Mouse (Mus musculus): ENCODE measurements around the gene Tpra1. TPM values are rescaled to one million over a fixed set of nuclear protein-coding genes. Genes with fewer than 3 reads are reported as not detected.

Gene Tpra1
- total RNA-seq, 4 experiments from 2014 or later: 22.8 to 25.8 (median 24.8) TPM

- DNase-seq (ENCODE audit: low spot score in 2 of 2): no peak
Observed at GRCm38 (mm10) chr6:88946442-88946841, 44.4 kb downstream of the Tpra1 start.

GRCm38 (mm10) chr6:88947771-88948170 is 45.7 kb downstream of the Tpra1 start:
- no peak for DNase-seq (ENCODE audit: low spot score in 2 of 2)

- DNase-seq (ENCODE audit: low spot score in 2 of 2): no peak
Observed at GRCm38 (mm10) chr6:88956725-88957124, 54.7 kb downstream of the Tpra1 start.

- DNase-seq (ENCODE audit: low spot score in 2 of 2): no peak
Observed at GRCm38 (mm10) chr6:88957313-88957712, 55.3 kb downstream of the Tpra1 start.

- DNase-seq (ENCODE audit: low spot score in 2 of 2): no peak
Observed at GRCm38 (mm10) chr6:88957801-88958211, 55.8 kb downstream of the Tpra1 start.

GRCm38 (mm10) chr6:88958305-88958704 is 56.3 kb downstream of the Tpra1 start:
- DNase-seq (ENCODE audit: low spot score in 2 of 2): no peak

- DNase-seq (ENCODE audit: low spot score in 2 of 2): no peak
Observed at GRCm38 (mm10) chr6:88959834-88960233, 57.8 kb downstream of the Tpra1 start.

- DNase-seq (ENCODE audit: low spot score in 2 of 2): no peak
Observed at GRCm38 (mm10) chr6:88960941-88961340, 58.9 kb downstream of the Tpra1 start.

Other genes starting within 250 kb of the Tpra1 start
- gene Mgll, start 177.8 kb upstream of the Tpra1 start, total RNA-seq (2022): 10 to 100 TPM; 25.6 to 43.3 (median 29.4) TPM
- gene Abtb1, start 60.3 kb upstream of the Tpra1 start, total RNA-seq (2022): 10 to 100 TPM; 21.1 to 25.9 (median 22.0) TPM
- 10 to 100 TPM; 66.1 to 68.8 (median 66.9) TPM for gene Podxl2, start 27.2 kb upstream of the Tpra1 start, total RNA-seq (2022)
- 1 to 10 TPM; 5.9 to 9.6 (median 7.8) TPM for gene Mcm2, start 3.5 kb upstream of the Tpra1 start, total RNA-seq (2022)